Mouse (Mus musculus): ENCODE measurements around the gene Rph3a.
"Not testable (repeated sequence)": the region's sequence is repeated elsewhere in the genome, so short reads cannot be mapped to it uniquely, and the experiment has no call there.

The Rph3a gene

DNA sequence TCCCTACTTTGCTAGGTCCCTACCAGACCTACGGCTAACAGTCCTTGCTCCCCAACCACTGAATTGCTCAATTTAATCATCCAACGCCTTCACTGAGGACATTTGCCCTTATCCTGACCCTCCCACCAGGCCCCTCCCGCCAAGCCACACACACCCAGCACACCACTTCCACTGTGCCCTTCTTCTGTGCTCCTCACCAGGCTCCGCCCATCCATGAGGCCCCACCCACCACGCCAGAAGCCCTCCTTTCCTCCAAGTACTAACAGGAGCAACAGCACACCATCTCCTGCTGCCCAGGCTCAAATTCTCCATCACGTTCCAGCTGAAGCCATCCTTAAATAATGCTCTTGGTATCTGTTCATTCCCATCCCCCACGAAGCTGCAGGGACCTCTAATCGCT is 35.4 kb downstream of the Rph3a start:
- no peak for DNase-seq (ENCODE audit: low spot score)

DNA sequence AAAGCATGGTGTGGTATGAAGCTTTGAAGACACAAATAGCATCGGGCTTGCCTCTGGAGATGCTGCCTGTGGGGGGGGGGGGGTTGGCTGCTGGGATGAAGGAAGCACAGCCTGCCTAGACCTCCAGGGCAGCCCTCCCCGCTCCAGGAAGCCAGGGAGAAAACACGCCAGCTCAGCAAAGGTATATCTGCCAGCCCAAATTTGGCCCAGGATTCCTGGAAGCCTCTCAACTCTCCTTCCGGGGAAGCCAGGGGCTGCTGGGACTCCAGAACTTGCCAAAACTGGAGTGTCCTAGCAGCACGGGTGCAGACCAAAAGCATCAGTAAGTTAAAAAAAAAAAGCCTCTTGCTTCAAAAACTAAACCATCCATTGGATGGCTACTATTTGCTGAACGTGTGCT is 37.6 kb downstream of the Rph3a start:
- no peak for DNase-seq (ENCODE audit: low spot score)

DNA sequence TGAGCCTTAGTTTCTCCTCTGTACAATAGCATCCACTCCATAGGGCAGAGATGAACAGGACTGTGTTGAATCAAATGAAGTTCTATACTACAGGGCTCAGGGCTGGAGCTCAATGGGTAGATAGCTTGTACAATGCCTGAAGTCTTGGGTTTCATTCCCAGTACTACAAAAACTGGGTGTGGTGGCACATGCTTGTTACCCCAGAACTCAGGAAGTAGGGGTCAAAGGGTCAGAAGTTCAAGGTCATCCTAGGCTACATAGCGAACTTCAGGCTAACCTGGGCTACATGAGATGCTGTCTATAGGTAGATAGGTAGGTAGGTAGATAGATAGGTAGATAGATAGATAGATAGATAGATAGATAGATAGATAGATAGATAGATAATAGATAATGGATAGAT is 38.6 kb downstream of the Rph3a start:
- no peak for DNase-seq (ENCODE audit: low spot score)

DNA sequence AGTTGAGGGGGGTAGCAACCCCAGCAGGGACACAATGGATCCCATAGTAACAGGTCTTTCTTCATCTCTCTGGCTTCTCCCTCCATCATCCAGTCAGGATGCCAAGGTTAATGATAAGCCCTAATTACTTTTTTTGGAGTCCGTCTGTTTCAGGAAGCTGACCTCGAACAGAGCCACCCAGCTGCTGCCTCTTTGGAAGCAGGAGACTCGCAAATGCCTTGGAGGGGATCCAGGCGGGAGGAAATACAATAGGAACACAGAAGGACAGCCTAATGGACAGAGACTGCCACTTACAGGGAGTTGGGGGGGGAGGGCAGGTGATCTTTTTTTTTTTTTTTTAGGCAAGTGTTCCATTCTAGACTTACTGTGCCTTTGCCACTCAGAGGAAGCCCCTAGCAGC is 40.2 kb downstream of the Rph3a start:
- no peak for DNase-seq (ENCODE audit: low spot score)

DNA sequence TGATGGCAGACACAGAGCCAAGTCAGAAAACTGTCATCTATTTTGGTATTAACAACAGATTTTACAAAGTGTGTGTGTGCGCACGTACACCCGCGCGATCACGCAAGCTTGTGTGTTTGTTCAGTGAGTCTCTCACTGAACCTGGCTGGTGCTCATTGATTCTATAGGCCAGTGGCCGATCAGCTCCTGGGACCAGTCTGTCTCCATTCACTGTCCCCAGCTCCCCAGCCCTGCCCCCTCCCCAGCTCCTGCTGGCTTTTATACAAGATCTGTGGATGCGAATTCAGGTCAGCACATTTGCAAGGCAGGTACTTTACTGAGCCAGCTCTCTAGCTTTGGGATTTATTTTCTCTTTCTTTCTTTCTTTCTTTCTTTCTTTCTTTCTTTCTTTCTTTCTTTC is 41.1 kb downstream of the Rph3a start:
- no peak for DNase-seq (ENCODE audit: low spot score)

DNA sequence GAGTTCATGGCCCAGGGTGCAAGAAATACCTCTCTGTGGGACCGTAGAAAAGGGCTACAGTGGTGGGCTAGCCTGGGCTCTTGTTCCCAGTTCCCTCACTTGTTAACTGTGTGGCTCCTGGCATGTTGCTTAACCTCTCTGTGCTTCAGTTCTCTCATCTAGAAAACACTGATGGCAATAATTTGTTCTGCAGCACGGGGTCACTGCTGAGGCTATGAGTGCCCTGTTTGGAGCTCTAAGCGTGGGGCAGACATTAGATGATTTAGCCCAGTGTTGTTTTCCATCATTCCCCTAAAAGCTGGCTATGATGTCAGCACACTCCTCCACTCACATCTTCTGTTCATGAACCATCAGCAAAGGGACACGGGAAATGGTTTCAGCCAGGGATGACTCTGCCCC is 41.8 kb downstream of the Rph3a start:
- DNase-seq (ENCODE audit: low spot score), result no peak

DNA sequence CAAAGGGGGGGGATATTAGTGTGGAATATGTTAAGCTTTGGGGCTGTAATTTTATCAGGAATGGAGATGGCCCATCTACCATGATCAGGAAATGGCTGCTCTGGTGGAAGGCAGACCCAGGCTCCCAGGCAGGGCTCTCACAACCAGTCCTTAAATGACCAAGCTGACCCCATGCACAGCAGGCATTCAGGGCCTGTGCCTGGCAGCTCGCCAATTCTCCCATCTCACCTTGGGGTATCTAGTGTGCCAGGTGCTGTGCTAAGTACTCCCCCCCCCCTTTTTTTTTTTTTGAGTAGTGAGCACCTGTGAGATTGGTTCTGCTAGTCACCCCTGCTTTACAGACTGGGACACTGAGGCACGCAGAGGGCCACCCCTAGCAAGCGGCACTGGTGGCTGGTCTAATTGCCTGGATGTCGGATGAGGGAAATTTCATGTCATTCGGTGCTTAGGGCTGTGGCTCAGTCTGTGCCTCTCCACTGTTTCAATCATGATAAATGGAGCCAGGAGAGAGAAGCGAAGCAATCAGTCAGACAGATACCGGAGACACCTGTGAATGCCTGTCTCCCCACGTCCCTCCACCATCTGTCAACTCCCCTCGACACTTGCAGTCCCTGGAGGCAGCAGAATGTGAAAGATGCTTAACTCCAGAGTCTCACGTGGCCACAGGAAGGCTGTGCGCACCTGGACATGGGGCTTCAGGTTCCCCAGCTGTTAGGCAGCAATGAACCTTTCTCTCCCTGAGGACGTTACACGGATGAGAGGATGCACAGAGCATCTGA is 42.3 kb downstream of the Rph3a start:
- DNase-seq (ENCODE audit: low spot score), result no peak

DNA sequence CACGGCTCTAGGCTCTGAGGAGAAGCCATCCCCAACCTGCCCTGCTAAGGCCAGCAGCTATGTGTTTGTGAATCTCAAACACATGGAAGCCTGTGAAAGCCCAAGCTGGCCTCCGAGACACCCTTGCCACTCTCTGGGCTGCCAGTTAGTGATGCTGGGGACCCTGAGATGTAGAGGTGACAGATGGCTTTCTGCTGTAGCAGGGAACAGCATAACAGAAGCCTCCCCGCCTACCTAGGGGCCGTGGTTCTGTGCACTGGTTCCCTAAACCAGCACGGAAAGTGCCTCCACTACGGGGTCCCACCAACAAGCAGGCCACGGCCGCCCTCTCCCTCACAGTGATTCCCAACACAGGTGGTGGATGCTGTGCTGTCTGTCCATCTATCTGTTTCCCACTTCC is 43.0 kb downstream of the Rph3a start:
- no peak for DNase-seq (ENCODE audit: low spot score)

DNA sequence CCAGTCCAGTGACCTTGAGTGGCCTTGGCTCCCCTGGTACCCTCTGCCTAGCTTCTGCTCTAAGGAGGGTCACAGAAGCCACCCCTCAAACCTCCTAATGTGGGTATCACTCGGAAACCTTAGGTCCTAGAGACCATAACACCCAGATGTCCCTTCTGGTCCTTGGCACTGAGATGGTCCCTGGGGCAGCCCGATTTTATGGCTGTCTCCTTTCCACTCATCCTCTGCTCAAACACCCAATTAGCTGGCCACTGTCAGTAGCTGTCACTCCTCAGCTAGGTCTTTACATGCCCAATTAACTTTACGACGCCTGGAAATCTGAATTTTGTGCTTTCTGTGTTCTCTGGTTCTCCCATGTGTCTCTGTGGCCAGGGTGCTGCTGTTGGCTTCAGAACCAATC is 43.7 kb downstream of the Rph3a start:
- no peak for DNase-seq (ENCODE audit: low spot score)

DNA sequence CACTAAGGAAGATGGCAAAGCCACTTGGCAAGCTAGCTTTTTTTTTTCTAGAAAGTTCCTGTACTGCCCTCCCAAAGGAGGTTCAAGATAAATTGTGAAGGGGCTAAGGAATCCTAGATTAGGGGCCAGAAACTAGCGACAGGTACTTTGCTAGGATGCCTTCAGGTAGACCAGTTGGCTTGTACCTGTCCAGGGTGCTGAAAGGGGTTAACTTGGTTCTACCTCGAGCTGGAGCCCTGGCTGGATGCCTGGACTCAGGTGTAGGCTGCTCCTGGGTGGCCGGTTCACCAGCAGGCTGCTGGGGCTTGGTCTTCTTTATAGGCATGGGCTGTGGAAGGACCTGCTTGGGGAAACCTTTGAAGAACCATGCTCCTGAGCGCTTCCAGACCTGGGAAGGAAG is 48.9 kb downstream of the Rph3a start:
- DNase-seq (ENCODE audit: low spot score), result no peak

DNA sequence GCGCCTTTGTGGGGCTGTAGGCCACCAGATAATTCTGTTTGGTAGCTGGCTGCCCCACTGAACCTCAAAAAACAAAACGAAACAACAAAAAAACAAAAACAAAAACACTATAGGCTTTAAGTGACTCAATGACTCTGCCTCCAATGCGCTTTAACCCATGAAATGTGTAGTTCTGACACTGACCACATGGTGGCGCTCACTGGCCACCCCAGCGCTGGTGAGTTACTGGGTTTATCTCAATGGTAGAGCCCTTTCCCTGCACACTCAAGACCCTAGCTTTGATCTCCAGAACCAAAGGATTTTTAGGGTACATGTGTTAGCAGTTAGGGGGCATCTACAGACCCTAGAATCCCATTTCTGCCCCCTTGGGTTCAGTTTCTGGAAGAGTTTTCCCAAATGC is 55.9 kb downstream of the Rph3a start:
- no peak for DNase-seq (ENCODE audit: low spot score)

DNA sequence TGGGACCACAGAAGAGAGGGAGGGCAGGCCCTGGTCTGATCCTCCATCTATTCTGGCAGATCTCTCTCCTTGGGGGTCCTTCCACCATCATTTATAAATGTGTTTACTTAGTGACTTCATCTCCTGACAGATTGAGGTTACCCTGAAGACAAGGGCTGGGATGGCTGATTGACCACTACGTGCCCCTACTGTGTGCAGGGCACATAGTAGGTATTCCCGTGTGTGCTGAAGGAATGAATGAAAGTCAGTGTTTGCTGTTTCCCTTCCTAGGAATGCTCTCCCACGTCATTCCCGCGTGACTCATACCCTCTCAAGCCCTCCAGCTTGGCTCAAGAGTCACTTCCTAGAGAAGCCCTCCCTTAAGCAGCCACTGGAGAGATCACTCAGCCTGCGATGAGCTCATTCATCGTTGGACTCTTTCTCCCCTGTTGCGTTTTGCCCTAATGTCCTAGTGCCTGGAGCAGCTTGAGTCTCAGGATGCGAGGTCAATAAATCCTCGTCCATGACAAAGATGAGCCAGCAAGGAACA is 57.6 kb downstream of the Rph3a start:
- no peak for DNase-seq (ENCODE audit: low spot score)

DNA sequence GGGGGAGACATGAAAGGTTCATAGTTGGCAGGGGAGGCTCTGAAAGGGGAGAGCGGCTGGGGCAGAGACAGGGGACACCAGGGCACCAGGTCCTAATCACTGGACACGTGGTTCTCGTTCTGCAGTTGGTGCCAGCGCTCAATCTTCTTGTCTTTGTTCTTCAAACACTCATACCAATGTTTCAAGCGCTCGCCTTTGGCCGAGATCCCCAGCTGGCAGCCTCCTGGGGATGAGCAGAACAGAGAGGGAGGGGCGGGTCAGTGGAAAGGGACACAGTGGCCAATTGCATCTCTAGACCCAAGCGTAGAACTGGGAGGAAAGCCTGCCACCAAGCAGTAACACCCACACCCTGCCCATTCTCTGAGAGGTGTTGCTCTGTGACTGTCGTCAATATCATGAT is 67.8 kb downstream of the Rph3a start:
- no peak for DNase-seq (ENCODE audit: low spot score)

DNA sequence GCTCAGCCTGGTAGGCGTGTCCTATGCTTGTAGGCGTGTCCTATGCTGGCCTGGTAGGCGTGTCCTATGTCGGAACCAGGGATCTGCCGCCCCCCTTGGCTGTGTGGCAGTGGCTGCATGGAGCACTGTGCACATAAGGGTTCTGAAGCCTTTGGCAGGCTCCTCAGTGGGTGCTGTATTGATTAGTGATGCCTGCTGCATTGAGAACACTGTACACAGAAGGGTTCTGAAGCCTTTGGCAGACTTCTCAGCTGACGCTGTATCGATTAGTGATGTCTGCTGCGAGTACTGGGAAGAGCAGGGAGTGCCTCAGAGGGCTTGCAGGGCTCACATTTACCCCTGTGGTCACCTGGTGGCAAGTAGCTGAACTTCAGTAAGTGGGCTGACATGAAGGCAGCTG is 71.3 kb downstream of the Rph3a start:
- no peak for DNase-seq (ENCODE audit: low spot score)

DNA sequence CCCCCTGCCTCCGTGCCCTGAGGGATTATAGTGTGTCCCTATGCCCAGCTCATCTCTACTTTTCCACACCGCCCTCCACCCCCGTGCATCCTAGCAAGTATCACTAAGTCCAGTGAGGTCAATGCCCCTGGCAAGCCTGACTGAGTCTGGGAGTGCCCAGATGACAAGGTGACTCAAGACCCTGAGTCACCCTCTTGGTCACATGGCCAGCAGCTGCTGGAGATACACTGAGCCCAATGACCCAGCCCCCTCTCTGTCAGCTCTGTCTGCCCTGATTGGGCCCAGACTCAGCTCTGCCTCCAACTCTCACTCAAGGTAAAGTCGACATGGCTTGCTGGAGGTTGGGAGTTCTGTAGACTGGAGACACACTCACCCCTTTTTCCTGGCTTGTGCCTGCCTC is 72.1 kb downstream of the Rph3a start:
- no peak for DNase-seq (ENCODE audit: low spot score)

DNA sequence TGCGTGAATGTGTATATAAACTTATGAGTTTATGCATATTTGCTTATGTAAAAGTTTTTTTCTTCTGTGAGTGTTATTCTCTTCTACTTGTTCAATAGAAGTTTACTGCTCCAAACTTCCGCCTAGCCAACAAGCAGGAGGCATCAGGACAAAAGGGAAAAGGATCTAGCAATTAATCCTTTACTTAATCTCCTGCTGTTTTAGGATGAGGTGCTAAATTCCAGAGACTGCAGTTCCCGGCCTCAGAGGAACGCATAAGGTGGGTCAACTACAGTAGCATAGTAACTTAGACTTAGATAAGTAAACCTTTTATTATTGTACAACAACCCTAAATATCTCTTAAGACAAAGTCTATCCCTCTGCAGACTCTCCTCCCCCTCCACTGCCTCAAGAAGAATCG is 75.9 kb downstream of the Rph3a start:
- DNase-seq (ENCODE audit: low spot score), result no peak

DNA sequence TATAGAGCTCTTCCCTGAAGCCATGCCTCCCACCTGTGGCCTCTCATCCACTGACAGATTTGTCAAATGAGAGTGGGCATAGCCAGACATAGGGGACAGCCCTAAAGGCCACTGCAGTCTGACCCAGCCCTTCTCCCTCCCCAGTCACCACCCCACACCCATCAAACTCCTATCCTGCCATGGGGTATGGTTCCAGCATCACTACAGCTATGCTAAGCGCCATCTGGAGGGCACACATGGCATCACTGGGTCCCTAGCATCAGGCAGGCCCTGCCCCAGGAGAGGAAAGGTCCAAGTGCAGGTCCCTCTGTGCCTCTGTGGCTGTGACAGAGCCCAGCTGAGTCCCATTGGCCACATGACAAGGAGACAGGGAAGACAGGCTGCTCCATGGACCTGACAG is 82.9 kb downstream of the Rph3a start:
- no peak for DNase-seq (ENCODE audit: low spot score)

DNA sequence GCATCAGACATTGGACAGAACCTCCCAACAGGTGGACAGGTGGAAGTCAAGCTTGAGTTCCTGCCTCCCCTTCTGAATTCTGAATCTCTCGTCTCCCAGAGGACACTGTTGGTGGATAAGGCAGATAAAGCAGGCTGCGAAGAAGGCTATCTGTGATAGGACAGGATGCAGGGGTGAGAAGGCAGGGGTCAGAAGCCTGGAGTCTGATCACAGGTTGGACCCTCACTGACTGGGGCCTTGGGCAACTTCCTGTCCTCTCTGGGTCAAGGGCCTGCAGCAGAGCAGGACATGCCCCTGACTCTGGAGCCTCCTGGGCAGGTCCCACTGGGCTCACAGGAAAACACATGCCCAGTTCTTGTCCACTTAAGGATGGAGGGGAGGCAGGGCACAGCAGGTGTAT is 83.6 kb downstream of the Rph3a start:
- not testable (repeated sequence) for DNase-seq (ENCODE audit: low spot score)

DNA sequence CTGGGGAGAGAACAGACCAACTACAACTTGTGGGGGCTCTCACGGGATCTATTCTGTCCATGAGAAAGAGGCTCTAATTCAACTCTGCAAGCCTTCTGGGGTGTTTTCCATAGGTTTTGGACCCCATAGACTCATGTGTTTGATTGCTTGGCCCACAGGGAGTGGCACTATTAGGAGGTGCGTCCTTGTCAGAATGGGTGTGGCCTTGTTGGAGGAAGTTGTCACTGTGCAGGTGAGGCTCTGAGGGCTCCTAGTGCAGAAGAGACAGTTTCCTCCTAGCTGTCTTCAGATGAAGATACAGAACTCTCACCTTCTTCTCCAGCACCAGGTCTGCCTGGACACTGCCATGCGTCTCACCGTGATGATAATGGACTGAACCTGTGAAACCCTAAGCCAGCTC is 85.4 kb downstream of the Rph3a start:
- not testable (repeated sequence) for DNase-seq (ENCODE audit: low spot score)

DNA sequence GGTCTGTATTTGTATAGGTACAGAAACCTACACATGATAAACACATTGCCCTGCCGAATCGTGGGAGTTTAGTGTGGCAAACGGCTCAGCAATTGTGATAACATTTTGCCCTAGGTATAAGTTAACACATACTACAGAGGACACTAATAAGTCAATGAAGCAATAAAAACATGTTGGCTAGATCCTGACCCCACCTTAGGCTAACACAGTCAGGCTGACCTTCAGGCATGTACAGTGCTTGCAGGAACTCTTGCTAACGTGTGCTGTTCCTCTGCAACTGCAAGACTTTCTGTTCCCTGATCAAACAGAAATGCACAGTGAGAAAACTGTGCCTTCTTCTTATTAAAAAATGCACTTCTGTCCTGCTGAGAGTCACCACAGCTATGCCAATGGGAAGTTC is 85.9 kb downstream of the Rph3a start:
- DNase-seq (ENCODE audit: low spot score), result no peak

DNA sequence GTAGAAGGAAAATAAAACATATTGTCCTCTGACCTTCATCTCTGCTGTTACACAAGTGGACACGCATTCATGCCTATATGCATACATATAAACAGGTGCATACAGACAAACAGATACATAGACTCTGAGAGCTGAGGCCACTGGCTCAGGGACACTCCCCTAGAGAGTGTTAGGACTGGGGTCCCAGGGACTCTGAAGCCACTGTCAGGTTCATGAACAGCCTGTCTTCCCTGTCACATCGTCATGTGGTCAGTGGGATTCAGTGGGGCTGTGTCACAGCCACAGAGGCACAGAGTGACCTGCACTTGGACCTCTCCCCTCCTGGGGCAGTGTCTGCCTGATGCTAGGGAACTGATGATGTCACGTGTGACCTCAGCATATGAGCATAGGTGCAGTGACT is 89.6 kb downstream of the Rph3a start:
- no peak for DNase-seq (ENCODE audit: low spot score)

DNA sequence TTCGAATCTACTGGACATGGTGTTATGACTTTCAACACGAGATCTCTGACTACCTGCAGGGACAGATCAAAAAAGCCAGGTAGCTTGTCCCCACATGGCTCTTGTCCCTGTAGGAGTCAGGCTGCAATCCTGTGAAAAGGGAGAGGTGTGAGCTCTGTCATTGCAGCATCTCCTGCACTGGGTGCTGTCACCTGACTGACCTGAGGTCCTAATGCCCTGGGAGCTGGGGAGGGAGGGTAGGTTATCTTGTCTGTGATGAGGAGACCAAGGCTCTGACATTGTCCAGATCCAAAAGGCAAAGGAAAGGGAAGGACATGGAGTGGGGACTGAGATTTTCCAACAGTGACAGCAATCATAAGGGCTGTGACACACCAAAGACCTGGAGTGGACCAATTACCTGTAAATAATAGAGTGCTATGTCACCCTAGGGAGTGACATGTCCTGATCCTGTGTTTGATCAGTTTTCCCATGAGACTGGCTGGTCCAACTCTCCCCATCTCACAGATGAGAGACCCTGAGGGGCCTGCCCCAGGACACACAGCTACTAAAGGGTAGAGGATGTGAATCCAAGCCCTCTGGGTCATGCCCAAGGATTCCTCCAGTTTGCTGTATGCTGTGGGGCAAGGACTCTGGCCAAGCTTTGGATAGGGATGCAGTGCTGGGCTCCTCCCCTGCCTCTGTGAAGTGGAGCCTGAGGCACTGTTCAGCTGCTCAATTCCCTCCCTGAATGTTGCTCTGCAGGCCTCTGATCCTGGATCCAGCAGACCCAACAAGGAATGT is 90.5 kb downstream of the Rph3a start:
- not testable (repeated sequence) for DNase-seq (ENCODE audit: low spot score)

DNA sequence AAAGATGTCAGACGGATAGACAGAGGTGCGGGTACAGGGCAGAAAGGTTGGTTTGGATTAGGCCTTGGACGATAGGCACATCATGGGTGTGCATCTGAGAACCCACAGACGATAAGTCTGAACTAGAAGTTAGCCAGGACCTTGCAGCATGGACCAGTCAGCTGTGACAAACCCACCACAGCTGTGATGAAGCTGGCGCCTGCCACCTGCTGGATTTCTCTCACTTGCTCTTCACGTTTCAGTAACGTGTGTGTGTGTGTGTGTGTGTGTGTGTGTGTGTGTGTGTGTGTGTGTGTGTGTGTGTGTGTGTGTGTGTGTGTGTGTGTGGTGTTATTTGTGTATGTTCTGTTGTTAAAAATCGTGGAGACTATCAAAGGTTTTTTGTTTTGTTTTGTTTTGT is 95.7 kb downstream of the Rph3a start, which contains the start of gene Oas1d:
Gene Oas1d (plus strand): TSS at position 333 of the 400 bp plus-strand sequence.
- not testable (repeated sequence) for DNase-seq (ENCODE audit: low spot score)
